Mouse (Mus musculus): ENCODE measurements around the gene Ccdc24. TPM values are rescaled to one million over a fixed set of nuclear protein-coding genes. Genes with fewer than 3 reads are reported as not detected.

Gene Ccdc24
- polyA plus RNA-seq, 1 experiment: 1.4 TPM

- Histone ChIP-seq H3K79me3 (ENCODE audit: low read depth) (peaks cover 2% of the 10 kb centered on the region), H3K27me3 (ENCODE audit: control insufficient read depth, insufficient read depth, insufficient read length) (no peaks in the 10 kb centered on the region), H3K4me3 (ENCODE audit: insufficient read depth, poor library complexity, severe bottlenecking) (no peak overlapping the region), H3K79me2 (ENCODE audit: control insufficient read depth, insufficient read depth) (peaks cover 14% of the 10 kb centered on the region), H3K36me3 (ENCODE audit: control insufficient read depth, insufficient read depth) (peaks cover 26% of the 10 kb centered on the region), H3ac (ENCODE audit: control insufficient read depth, insufficient read length, low read depth) (no peak overlapping the region)
- TF ChIP-seq MAX (IDR thresholded peaks at IDR 0.05) (no peak), MYOG (IDR thresholded peaks at IDR 0.05; ENCODE audit: control insufficient read depth, extremely low read depth, insufficient read length) (no peak), USF1 (IDR thresholded peaks at IDR 0.05; ENCODE audit: low read depth) (no peak), CTCF (IDR thresholded peaks at IDR 0.05; ENCODE audit: control insufficient read depth, insufficient read depth, insufficient read length) (no peak), MYOD1 (IDR thresholded peaks at IDR 0.05; ENCODE audit: control insufficient read depth, insufficient read length, low read depth) (no peak), FOSL1 (IDR thresholded peaks at IDR 0.05; ENCODE audit: insufficient read depth, low read length, poor library complexity, severe bottlenecking) (no peak), CEBPB (IDR thresholded peaks at IDR 0.05; ENCODE audit: low read depth) (no peak)
Measured at GRCm38 (mm10) chr4:117878301-117878700, 5.9 kb upstream of the Ccdc24 start.

GRCm38 (mm10) chr4:117873615-117874014 lies 1.3 kb upstream of the Ccdc24 start:
- TF ChIP-seq MAX (IDR thresholded peaks at IDR 0.05) (no peak), USF1 (IDR thresholded peaks at IDR 0.05; ENCODE audit: low read depth) (no peak), CTCF (IDR thresholded peaks at IDR 0.05; ENCODE audit: control insufficient read depth, insufficient read depth, insufficient read length) (no peak), MYOD1 (IDR thresholded peaks at IDR 0.05; ENCODE audit: control insufficient read depth, insufficient read length, low read depth) (no peak), FOSL1 (IDR thresholded peaks at IDR 0.05; ENCODE audit: insufficient read depth, low read length, poor library complexity, severe bottlenecking) (no peak), MYOG (IDR thresholded peaks at IDR 0.05; ENCODE audit: control insufficient read depth, extremely low read depth, insufficient read length) (no peak), CEBPB (IDR thresholded peaks at IDR 0.05; ENCODE audit: low read depth) (no peak)
- no peak overlapping the region for H3K4me3 ChIP-seq (ENCODE audit: insufficient read depth, poor library complexity, severe bottlenecking)
- peaks cover 22% of the 10 kb centered on the region for H3K36me3 ChIP-seq (ENCODE audit: control insufficient read depth, insufficient read depth)
- H3K79me3 ChIP-seq (ENCODE audit: low read depth): no peaks in the 10 kb centered on the region
- no peaks in the 10 kb centered on the region for H3K27me3 ChIP-seq (ENCODE audit: control insufficient read depth, insufficient read depth, insufficient read length)
- H3K79me2 ChIP-seq (ENCODE audit: control insufficient read depth, insufficient read depth): no peaks in the 10 kb centered on the region
- no peak overlapping the region for H3ac ChIP-seq (ENCODE audit: control insufficient read depth, insufficient read length, low read depth)

- TF ChIP-seq FOSL1 (IDR thresholded peaks at IDR 0.05; ENCODE audit: insufficient read depth, low read length, poor library complexity, severe bottlenecking) (no peak), MYOD1 (IDR thresholded peaks at IDR 0.05; ENCODE audit: control insufficient read depth, insufficient read length, low read depth) (no peak), MAX (IDR thresholded peaks at IDR 0.05) (no peak), MYOG (IDR thresholded peaks at IDR 0.05; ENCODE audit: control insufficient read depth, extremely low read depth, insufficient read length) (no peak), CTCF (IDR thresholded peaks at IDR 0.05; ENCODE audit: control insufficient read depth, insufficient read depth, insufficient read length) (no peak), CEBPB (IDR thresholded peaks at IDR 0.05; ENCODE audit: low read depth) (no peak), USF1 (IDR thresholded peaks at IDR 0.05; ENCODE audit: low read depth) (no peak)
- no peak overlapping the region for H3ac ChIP-seq (ENCODE audit: control insufficient read depth, insufficient read length, low read depth)
Measured at GRCm38 (mm10) chr4:117871787-117872186, 570 bp downstream of the Ccdc24 start.

GRCm38 (mm10) chr4:117870437-117870836 lies 1.9 kb downstream of the Ccdc24 start:
- Histone ChIP-seq H3K27me3 (ENCODE audit: control insufficient read depth, insufficient read depth, insufficient read length) (no peaks in the 10 kb centered on the region), H3K4me3 (ENCODE audit: insufficient read depth, poor library complexity, severe bottlenecking) (no peak overlapping the region), H3K79me2 (ENCODE audit: control insufficient read depth, insufficient read depth) (no peaks in the 10 kb centered on the region), H3K79me3 (ENCODE audit: low read depth) (no peaks in the 10 kb centered on the region), H3K36me3 (ENCODE audit: control insufficient read depth, insufficient read depth) (peaks cover 13% of the 10 kb centered on the region), H3ac (ENCODE audit: control insufficient read depth, insufficient read length, low read depth) (no peak overlapping the region)
- no peak for TF ChIP-seq MYOD1 (IDR thresholded peaks at IDR 0.05; ENCODE audit: control insufficient read depth, insufficient read length, low read depth)

More at GRCm38 (mm10) chr4:117871787-117872186, 570 bp downstream of the Ccdc24 start:
- H3K79me3 ChIP-seq (ENCODE audit: low read depth): no peaks in the 10 kb centered on the region
- H3K4me3 ChIP-seq (ENCODE audit: insufficient read depth, poor library complexity, severe bottlenecking): no peak overlapping the region
- H3K36me3 ChIP-seq (ENCODE audit: control insufficient read depth, insufficient read depth): peaks cover 18% of the 10 kb centered on the region
- H3K79me2 ChIP-seq (ENCODE audit: control insufficient read depth, insufficient read depth): no peaks in the 10 kb centered on the region
- H3K27me3 ChIP-seq (ENCODE audit: control insufficient read depth, insufficient read depth, insufficient read length): no peaks in the 10 kb centered on the region

GRCm38 (mm10) chr4:117869317-117869716 lies 3.0 kb downstream of the Ccdc24 start:
- Histone ChIP-seq H3ac (ENCODE audit: control insufficient read depth, insufficient read length, low read depth) (no peak overlapping the region), H3K79me3 (ENCODE audit: low read depth) (no peaks in the 10 kb centered on the region), H3K79me2 (ENCODE audit: control insufficient read depth, insufficient read depth) (no peaks in the 10 kb centered on the region), H3K36me3 (ENCODE audit: control insufficient read depth, insufficient read depth) (peaks cover 13% of the 10 kb centered on the region), H3K27me3 (ENCODE audit: control insufficient read depth, insufficient read depth, insufficient read length) (no peaks in the 10 kb centered on the region), H3K4me3 (ENCODE audit: insufficient read depth, poor library complexity, severe bottlenecking) (no peak overlapping the region)
- TF ChIP-seq MYOG (IDR thresholded peaks at IDR 0.05; ENCODE audit: control insufficient read depth, extremely low read depth, insufficient read length) (no peak), MAX (IDR thresholded peaks at IDR 0.05) (no peak), FOSL1 (IDR thresholded peaks at IDR 0.05; ENCODE audit: insufficient read depth, low read length, poor library complexity, severe bottlenecking) (no peak), MYOD1 (IDR thresholded peaks at IDR 0.05; ENCODE audit: control insufficient read depth, insufficient read length, low read depth) (no peak), CTCF (IDR thresholded peaks at IDR 0.05; ENCODE audit: control insufficient read depth, insufficient read depth, insufficient read length) (no peak), CEBPB (IDR thresholded peaks at IDR 0.05; ENCODE audit: low read depth) (no peak), USF1 (IDR thresholded peaks at IDR 0.05; ENCODE audit: low read depth) (no peak)

GRCm38 (mm10) chr4:117867823-117868222 lies 4.5 kb downstream of the Ccdc24 start:
- H3K27me3 ChIP-seq (ENCODE audit: control insufficient read depth, insufficient read depth, insufficient read length): no peaks in the 10 kb centered on the region
- H3K79me3 ChIP-seq (ENCODE audit: low read depth): no peaks in the 10 kb centered on the region
- no peaks in the 10 kb centered on the region for H3K36me3 ChIP-seq (ENCODE audit: control insufficient read depth, insufficient read depth)
- H3K79me2 ChIP-seq (ENCODE audit: control insufficient read depth, insufficient read depth): no peaks in the 10 kb centered on the region
- H3K4me3 ChIP-seq (ENCODE audit: insufficient read depth, poor library complexity, severe bottlenecking): no peak overlapping the region
- no peak overlapping the region for H3ac ChIP-seq (ENCODE audit: control insufficient read depth, insufficient read length, low read depth)
- TF ChIP-seq MYOG (IDR thresholded peaks at IDR 0.05; ENCODE audit: control insufficient read depth, extremely low read depth, insufficient read length): no peak
- no peak for TF ChIP-seq MAX (IDR thresholded peaks at IDR 0.05)
- no peak for TF ChIP-seq FOSL1 (IDR thresholded peaks at IDR 0.05; ENCODE audit: insufficient read depth, low read length, poor library complexity, severe bottlenecking)
- TF ChIP-seq CTCF (IDR thresholded peaks at IDR 0.05; ENCODE audit: control insufficient read depth, insufficient read depth, insufficient read length): peak; percentile 17

Measured in C2C12 (cell line).